Mouse (Mus musculus) kidney, postnatal 14 days (tissue): ENCODE results near the gene Hs6st1.

Experiments used
- DNase-seq: peaks from one replicate; pipeline ENCODE4 v3.0.0; 2022; ENCODE audit warnings: mixed read lengths

Gene Hs6st1

DNA sequence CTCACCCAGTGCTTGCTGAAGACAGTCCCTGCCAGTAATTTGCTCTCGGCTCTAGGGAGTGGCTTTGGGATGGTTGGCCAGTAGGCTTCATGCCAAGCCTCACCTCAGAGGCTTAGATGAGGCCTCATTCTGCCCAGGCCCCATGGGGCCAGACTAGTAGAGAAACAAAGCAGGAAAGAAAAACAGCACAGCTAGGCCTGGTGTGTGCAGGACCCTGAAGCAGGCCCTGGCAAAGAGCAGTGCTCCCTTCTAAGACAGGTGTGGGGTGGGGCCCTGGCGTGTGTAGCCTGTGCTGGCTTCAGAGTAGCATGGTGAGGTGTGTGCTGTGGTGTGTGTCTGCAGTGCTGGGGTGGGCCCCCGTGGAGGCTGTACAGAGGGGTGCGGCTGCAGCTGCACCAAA, 20.2 kb downstream of the Hs6st1 start:
- DNase-seq: peak; percentile 53

DNA sequence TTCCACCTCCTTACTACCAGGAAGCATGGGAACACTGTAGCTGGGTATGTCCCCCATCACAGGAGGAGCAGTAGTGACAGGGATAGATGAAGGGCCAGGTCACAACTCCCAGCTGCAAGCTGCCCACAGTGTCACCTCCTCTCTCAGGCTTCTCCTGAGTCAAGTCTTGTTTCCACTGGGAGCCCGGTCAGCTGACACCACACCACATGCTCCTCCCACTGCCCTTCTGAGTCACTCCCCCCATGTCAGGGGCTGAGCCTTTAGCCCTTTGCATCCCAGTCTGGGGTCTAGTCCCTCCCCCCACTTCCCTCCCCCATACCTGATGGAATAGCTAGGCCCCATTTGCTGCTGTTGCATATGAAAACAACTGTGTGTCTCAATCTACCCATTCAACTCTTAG, 21.3 kb downstream of the Hs6st1 start:
- DNase-seq: no peak

DNA sequence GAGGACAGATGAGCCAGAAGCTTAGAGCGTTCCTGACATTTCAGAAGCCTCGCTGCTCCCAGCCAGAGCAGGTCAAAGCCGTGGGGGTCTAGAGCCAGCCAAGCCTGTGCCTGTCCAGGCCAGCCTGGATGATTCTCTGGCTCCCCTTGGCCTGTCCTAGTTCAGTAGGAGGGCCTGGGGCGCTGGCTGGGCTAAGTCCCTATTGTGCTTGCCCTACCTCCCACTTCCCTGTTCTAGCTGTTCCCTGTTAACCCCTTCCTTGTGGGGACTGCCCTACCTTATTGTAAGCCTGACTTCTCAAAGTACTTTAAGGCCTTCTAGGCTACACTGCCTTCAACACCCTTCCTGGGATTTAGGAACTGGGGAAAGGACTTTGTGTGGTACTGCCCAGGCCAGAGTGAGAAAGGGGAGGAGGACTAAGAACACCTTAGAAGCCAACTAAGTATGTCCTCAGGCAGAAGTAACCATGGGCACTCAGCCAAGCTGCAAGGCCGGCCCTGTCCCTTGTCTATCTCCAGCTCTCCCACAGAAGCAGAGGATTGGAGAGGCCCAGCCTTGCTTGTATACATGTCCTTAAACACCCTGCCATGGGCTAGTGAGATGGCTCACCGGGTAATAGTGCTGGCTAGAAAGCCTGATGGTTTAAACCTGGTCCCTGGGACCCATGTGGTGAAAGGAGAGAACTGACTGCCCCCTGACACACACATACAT, 22.0 kb downstream of the Hs6st1 start:
- DNase-seq: no peak

DNA sequence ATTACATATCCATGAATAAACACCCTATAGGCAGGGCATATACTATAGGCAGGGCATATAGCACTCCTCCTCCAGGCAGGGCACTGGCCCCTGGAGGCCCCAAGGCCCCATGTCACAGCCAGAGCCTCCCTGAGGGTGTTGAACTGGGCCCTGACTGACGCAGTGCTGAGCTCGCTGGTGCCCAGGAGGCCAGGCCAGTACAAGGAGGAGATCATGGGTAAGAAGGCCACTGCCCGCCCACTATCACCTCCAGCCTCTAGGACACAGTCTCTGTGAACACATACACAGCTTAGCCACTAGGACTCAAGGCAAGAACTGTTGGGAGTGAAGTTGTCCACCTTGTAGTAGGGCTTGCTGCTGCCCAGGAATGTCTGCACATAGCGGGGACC, 22.5 kb downstream of the Hs6st1 start:
- DNase-seq: no peak

DNA sequence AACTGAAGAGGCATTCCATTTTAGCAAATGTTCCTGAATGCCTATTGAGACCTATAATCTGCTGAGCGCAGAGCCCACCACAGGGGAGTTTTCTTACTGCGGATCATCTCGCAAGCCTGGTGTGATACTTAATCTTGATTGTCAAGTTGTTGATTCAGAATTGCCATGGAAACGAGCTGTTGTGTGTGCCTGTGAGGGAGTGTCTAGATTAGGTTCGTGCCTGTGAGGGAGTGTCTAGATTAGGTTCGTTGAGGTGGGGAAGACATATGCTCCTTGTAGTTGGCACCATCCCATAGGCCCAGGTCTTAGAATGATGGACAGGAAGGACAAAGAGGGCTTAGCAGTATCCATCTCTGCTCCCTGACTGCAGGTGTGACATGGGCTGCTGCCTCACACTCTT, 23.0 kb downstream of the Hs6st1 start:
- no peak for DNase-seq

DNA sequence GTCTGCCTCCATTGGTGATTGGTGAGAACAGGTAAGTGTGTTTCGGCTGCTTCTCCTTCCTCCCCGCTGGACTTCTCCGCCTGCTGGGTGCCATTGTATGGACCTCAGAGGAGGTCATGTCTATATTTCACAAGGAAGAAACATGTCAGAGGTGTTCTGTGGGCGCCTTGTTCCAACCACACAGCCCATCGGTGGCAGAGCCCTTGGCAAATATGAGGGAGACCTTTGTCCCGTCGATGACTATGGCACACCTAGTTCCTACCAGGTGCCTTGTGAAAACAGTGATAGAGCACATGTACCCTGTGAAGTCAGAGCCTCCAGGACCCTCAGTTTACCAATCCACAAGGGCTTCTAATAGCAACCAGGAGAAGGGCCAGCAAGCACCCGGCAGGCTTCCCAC, 25.5 kb downstream of the Hs6st1 start:
- no peak for DNase-seq

DNA sequence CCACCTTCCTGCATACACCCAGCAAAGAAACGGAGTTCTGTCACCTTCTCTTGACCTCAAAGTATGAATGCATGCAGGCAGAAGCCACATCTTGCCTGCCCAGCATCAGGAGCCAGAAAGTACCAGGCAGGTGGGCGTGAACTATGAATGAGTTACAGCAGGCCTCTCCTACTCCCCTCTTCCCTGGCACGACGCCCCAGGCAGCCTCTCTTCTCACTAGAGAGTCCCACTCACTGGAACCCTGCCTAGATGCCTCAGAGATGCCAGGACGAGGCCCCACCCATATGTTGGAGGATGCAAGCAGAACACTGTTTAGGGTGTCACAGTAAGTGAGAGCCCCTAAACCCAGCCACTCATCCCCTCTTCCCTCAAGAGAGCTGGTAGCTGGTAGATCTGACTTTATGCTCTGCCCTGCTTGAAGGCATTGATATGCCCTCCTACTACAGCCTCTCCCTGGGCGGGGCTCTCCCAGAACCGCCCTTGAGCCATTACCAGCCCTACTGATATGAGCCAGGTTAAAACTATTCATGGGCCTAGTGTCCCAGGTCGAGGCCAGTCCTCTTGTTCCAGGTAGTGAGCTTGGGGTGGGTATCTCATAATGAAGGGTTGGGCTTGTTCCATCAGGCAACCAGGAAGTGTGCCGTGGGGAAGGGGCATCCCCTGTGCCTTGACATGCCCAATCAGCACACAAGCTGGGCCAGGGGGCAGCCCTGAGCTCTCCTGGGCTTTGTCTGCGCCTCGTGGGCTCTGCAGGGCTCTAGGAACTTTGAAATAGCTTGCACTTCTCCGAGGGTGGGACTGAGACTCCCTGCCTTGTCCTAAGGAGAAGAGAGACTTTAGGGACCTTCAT, 27.4 kb downstream of the Hs6st1 start:
- DNase-seq: peak; percentile 54

DNA sequence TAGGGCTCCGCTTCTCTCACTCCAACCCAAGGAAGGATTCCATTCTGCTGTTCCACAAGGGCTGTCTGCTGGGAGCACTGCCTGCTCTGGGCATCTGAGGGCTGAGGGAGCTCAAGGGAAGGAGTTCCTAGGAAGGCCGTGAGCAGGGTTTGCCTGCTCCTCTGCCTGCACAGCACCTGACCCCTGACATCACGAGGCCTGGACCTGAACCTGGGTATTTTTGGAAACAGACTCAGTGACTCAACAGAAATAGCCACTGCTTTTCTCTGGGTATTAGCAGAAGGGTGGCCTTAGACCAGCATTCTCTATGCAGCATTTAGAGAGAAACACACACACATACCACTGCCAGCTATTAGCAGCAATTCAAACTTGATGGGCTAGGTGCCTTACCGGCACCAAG, 30.2 kb downstream of the Hs6st1 start:
- no peak for DNase-seq

DNA sequence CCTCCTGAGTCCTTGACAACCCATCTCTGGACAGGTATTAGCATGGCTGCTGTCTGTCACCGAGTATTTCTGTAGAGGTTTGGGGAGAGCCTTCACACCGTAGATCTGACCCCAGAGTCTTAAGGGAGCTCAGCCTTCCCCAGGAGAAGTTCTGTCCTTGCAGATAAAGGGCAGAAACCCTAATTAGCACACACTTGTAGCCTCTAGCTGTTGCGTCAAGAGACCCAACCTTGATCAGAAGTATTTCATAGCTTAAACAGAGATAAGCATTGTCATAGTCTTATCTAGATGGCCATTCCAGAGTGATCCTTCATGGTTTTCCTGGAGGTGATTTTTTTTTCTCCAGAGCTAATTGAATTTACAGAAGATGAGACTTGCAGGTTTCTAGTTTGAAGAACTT, 32.2 kb downstream of the Hs6st1 start:
- DNase-seq: no peak

DNA sequence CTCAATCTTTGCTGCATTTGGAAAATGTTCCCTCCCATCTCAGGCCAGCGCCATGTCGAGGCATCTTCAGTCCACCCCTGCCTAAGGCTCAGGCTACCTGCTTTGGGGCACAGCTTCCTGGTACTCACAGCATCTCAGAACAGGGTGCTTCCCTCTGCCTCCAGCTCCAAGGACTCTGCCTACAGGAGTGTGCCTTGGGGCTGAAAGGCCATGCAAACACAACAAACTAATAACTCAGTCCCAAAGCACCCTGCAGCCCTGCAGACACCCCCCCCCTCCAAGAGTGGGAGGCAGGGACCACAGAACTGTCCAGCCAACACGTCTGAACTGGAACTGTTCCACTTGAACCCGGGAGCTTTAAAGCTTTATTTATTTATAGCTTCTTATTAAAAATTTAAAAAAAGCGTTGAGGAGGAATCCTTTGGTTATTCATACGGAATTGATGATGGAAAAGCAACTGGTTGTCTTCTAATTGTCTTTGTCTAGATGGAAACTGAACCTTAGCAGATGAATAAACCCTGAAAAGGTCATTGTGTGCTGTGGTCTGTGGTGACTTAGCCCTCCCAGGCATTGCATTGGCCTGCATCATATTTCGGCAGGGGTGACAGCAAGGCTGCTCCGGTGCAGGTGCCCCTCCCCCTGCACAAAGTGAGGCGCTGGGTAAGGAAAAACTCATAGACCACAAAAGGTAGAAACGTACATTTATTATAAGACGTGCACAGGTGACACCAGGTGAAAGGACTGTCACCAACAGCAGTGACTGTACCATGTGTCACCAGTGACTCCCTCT, 37.9 kb downstream of the Hs6st1 start:
- DNase-seq: no peak

DNA sequence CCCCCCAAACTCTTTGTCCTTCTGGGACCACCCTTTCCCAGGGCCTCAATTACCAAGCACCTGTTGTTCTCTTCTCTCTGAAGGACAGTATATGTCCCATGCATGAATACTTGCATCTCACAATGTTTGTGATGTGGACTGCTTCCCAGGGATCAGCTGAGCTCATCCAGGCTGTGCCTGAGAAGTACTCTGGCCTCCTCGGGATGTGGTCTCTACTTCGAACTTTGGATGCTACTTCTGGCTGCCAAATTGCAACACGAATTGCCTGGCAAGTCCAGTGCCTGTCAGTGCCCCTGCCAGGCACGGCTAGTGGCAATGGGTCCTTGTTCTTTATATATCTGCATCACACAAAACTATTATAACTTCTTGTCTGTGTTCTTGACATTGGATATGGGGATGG, 41.8 kb downstream of the Hs6st1 start:
- DNase-seq: no peak

DNA sequence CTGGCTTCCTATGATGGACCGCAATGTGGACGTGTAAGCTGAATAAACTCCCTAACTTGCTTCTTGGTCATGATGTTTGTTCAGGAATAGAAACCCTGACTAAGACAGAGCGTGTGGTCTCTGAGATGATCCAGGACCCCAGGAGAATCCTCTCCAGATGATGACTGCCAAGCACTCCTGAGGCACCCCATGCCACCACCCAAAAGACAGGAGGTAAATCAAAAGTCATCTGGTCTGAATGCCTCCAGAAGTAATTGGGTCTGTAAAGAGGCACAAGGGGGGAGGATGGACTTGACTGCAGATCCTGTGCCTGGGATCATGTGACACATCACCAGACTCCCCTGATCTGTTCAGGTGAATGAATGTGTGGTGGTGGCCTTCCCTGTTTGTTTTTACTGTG, 44.5 kb downstream of the Hs6st1 start:
- DNase-seq: no peak

DNA sequence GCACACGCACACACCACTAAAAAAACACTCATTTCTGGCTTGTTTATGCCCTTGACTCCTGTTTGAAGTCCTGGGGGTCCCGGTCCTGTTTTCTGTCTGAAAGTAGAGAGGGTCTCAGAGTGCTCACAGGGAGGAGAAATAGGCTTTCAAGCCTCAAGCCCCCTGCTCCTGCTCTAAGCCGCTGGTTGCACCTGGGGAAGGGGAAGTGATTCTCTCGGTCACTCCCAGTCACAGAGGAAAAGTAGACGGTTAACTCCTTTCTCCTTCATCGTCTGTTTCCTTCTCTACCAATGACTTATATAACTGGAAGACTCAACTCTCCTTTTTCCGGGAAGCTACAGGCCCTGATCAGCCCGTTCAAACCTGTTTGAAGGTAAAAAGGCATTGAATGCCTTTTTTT, 45.5 kb downstream of the Hs6st1 start:
- no peak for DNase-seq

DNA sequence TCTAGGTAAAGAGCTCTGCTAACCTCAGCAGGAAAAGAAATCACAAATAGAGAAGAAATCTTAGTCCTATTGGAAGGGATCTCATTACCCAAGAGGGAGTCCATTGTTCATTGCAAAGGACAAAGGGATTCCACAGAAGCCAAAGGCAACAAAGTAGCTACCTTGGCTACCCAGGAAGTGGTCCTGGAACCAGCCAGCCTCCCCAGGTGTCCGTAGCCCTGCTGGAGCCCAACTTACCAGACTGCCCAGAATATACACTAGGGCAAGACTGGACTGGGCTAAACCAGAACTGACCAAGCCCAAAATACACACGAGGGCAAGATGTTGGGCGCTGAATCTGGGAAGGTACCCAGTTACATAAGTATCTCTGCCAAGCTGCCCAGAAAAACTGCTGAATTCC, 46.6 kb downstream of the Hs6st1 start:
- no peak for DNase-seq

DNA sequence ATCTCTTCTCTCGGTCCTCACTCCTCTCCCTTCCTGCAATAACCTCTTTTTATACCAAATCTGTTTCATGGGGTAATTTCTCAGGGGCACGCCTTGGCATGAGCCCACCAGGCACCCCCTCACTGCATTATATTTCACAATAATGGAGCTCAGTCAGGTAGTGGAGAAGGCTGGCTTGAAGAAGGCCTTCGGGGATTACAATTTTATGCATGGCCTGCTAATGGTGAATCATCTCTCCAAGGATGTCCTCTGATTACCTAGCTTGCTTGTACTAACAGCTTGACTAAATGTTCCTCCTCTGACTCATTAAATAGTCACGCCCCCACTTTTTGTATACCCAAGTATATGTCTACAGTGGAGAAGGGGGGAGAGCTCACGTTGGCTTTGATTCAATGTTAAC, 48.3 kb downstream of the Hs6st1 start:
- no peak for DNase-seq

DNA sequence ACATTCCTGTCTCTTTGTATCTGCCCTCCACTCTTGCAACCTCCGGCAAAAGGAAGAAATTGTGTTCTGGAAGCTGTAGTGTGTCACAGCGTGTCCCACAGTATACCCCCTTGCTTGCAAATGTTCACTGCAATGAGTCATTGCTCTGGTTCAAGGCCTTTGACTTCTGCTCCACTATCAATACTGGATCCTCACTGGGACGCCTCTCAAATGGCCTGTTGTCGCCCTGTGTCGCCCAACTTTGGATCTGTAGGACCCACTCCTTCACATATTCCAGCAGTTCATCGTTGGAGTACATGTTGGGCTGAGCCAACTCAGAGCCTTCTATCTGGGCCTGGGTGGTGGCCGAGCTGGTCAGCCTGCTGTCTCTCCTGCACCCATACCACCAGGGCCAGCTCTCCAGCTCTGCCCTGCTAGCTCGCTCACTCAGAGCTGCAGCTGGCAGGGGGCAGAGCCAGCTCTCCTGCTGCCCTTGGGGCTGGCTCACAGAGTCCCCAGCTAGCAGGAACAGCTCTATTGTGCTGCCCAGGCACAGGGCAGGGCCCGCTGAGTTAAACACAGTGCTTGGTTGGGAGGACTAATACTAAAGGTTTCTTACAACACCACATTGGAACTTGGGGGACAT, 50.0 kb downstream of the Hs6st1 start:
- no peak for DNase-seq

DNA sequence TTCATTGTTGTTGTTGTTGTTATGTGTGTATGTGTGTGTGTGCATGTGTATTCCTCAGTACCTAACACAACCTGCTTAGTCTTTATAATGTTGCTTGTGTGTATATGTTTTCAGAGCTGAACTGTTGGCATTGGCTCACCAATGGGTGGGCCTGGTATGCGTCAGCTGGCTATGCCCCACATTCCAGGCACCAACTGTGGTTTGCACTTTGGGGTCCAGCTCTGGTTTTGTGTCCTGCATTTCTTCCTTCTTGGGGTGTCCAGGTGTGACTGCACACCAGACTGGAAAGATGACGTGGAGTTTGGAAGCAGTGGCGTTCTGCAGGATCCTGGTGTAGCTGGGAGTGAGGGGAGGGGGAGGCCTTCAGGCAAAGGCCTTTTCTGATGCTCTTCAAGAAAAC, 50.8 kb downstream of the Hs6st1 start:
- DNase-seq: no peak

DNA sequence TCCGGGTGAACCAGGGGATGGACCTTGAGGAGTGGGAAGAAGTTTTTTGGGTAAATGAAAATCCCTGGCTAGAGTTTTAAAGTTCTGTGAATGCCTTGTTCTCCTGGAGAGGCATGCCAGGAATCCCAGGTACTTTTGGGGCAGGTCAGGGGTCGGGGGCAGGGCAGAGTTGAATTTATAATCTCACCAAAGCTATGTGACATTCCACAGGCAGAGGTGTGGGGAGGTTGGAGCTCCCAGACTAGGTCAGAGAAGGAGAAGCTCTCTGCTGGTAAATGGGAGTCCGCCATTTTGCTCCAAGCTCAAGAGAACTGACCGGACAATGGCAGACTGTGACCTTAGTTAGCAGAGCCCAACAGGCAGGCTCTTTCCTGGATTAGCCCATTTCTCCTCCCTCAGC, 51.2 kb downstream of the Hs6st1 start:
- no peak for DNase-seq

DNA sequence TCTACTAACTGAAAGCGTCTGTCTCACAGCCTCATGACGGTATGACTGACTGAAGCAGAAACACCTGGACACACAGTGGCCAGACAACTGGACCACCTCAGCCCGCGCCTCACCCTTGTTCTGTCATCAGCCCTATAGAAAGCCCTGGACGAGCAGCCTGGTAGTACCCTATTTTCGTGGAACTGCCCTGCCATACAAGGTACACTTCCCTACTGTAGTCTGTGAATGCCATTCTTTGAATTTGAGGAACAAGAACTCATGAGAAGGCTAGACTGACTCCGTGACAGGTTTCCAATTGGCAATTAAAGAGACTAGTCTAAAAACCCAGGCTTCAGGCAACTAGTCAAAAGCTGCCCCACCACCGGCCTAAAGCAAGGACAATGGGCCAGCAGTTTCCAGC, 53.0 kb downstream of the Hs6st1 start:
- no peak for DNase-seq

DNA sequence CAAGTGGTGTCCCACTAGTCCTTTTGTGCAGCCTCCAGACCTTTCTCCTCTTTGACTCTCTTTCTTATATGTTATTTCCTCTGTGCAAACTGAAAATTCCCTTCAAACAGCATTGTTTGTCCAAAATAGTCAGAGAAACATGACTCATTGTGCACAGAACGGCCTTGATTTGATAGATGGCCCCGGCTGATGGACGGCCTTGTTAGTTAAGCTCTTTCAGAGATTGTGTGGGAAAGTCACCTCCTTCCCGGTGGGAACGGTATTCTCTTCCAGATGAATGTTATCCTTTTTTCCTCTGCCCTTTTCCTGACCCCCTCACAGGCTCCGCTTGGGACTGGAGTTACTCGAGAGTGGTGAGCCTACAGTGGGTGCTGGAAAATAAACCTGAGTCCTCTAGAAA, 56.9 kb downstream of the Hs6st1 start:
- no peak for DNase-seq

DNA sequence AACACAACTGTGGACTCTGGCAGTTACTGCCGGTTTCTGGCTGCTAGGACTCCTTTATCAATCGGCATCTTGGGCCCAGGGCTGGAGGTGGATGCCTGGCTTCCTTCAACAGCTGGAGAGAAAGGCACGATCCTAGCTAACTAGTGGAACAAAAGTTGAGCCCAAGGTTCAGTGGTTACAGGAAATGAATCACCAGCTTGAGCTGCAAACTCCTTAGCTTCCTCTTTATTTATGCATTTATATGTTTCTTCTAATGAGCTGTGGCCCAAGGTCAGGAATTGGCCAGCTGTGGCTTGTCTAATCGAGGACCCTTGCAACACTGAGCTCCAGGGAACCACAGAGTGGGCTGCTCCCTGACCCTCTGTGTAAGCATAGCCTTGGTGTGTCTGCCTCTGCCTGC, 60.9 kb downstream of the Hs6st1 start:
- peak; percentile 83 for DNase-seq

DNA sequence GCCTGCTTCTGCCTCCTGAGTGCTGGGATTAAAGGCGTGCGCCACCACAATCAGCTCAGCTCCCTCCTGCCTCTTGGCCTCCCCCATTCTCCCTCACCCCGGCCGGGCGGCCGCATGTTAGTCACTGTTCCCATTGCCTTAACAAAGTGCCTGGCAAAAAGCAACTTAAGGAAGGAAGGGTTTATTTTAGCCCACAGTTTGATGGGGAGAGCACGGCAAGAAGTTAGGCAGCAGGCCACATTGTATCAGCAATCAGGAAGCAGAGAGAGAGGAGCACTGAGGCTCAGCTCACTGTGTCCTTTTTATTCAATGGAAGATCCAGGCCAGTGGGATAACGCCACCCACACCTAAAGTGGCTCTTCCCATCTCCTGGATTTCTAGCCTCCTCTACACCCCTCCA, 61.7 kb downstream of the Hs6st1 start:
- no peak for DNase-seq

DNA sequence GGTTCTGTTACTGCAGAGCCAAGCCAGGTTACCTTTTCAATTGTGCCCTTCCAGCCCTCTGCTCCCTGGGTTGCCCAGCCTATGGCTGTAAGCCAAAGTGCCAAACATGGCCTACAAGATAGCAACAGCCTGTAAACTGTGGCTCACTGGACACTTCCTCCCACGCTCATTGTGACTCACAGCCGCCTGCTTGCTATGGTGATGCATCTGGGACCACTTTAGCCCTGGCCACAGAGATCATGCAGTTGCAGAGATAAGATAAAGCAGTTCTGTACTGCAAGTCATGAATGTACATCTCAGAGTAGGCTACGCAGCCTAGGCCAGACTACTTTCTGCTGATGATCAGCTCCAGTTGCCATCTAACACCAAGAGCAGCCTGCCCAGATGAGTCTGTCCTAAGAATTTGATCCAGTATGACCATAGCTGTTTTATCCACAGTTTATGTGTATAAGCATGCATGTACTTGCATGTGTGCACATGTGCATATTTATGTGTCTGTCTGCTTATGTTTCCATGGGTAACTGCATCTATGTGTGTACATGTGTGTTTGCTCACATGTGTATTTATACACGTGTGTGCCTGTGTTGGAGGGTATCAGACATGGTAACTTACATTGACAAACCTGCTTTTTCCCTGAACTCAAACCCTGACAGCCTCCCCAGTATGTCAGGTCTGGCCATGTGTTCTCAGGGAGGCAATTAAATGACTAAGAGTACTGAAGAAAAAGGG, 62.3 kb downstream of the Hs6st1 start:
- DNase-seq: no peak
